Mouse (Mus musculus) C2C12 (cell line): ENCODE measurements around the gene Rpl18a. TPM values are rescaled to one million over a fixed set of nuclear protein-coding genes. Genes with fewer than 3 reads are reported as not detected.

Experiments used
- H3K27me3 ChIP-seq: one replicate; pipeline ENCODE4 v1.6.1; 2011; ENCODE audit not compliant: control insufficient read depth, insufficient read depth, insufficient read length
- H3K36me3 ChIP-seq: one replicate; pipeline ENCODE4 v1.6.1; 2011; ENCODE audit not compliant: control insufficient read depth, insufficient read depth
- H3K4me3 ChIP-seq: one replicate; pipeline ENCODE4 v1.5.1; 2011; ENCODE audit warnings: mild to moderate bottlenecking, control low read depth; ENCODE audit not compliant: poor library complexity, insufficient read depth, severe bottlenecking
- H3K79me2 ChIP-seq: one replicate; pipeline ENCODE4 v1.6.1; 2011; ENCODE audit not compliant: control insufficient read depth, insufficient read depth
- H3K79me3 ChIP-seq: one replicate; pipeline ENCODE4 v1.6.1; 2011; ENCODE audit warnings: low read depth, control low read depth
- H3ac ChIP-seq: one replicate; pipeline ENCODE3; 2011; ENCODE audit warnings: low read depth; ENCODE audit not compliant: control insufficient read depth, insufficient read length
- CEBPB ChIP-seq: IDR thresholded peaks from one replicate; pipeline ENCODE4 v1.6.1; 2011; ENCODE audit warnings: low read depth, mild to moderate bottlenecking, control low read depth, moderate library complexity
- CTCF ChIP-seq: IDR thresholded peaks from one replicate; pipeline ENCODE4 v1.5.1; 2011; ENCODE audit not compliant: control insufficient read depth, insufficient read depth, insufficient read length
- FOSL1 ChIP-seq: IDR thresholded peaks from one replicate; pipeline ENCODE4 v1.8.0; 2011; ENCODE audit warnings: mild to moderate bottlenecking, low read length; ENCODE audit not compliant: poor library complexity, insufficient read depth, severe bottlenecking
- MAX ChIP-seq: IDR thresholded peaks from one replicate; pipeline ENCODE4 v1.6.1; 2011; ENCODE audit warnings: mild to moderate bottlenecking, control low read depth
- MYOD1 ChIP-seq: IDR thresholded peaks from one replicate; pipeline ENCODE4 v1.6.1; 2011; ENCODE audit warnings: low read depth; ENCODE audit not compliant: control insufficient read depth, insufficient read length
- MYOG ChIP-seq: IDR thresholded peaks from one replicate; pipeline ENCODE4 v1.6.1; 2011; ENCODE audit not compliant: control insufficient read depth, insufficient read length; ENCODE audit errors: extremely low read depth
- USF1 ChIP-seq: IDR thresholded peaks from one replicate; pipeline ENCODE4 v1.6.1; 2011; ENCODE audit warnings: low read depth, mild to moderate bottlenecking, control low read depth, moderate library complexity
- polyA plus RNA-seq: library from polyadenylated mRNA; unstranded; fragments of >200 nt; fragmentation: generic; extraction: Trizol; gene quantifications from one replicate; pipeline ENCODE4 v1.2.1, GENCODE M21; 2012; ENCODE audit warnings: missing spikeins

The Rpl18a gene
- polyA plus RNA-seq, 1 experiment, result 4,918 TPM

DNA sequence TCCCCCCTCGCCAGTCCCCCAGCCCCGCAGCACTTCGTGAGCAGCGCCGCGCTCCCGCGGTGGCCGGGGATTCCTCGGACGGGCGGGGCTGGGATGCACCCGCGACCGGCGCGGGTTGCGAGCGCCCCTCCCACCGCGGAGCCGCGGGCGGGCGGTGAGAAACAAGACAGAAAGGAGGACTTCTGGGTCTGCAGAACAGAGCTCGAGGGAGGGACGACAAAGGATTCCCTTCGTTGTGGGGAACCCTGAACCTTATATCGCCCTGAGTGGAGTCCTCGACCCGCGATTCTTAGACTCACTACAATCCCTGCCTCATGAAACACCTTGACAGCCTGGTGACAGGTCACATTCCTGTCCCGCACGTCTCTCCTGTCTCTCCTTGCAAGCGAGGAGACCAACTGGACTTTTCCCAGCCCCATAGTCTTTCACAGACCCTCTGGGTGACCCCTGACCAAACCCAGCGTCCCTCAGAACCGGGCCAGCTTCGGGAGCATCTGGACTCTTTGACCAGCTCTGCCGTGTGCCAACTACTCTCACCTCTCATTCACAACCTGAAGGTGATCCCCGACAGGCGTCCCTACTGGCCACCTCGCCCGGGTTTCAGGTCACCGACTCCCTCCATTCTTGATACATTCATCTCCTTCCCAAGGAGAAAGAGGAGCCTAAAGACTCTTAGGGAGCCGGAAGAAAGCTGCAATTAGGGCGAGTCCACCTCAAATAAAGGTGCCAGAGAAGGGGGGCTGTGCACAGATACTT is 33.1 kb downstream of the Rpl18a start:
- Histone ChIP-seq H3ac (peak overlapping the region; percentile 69), H3K79me2 (no peaks in the 10 kb centered on the region)

DNA sequence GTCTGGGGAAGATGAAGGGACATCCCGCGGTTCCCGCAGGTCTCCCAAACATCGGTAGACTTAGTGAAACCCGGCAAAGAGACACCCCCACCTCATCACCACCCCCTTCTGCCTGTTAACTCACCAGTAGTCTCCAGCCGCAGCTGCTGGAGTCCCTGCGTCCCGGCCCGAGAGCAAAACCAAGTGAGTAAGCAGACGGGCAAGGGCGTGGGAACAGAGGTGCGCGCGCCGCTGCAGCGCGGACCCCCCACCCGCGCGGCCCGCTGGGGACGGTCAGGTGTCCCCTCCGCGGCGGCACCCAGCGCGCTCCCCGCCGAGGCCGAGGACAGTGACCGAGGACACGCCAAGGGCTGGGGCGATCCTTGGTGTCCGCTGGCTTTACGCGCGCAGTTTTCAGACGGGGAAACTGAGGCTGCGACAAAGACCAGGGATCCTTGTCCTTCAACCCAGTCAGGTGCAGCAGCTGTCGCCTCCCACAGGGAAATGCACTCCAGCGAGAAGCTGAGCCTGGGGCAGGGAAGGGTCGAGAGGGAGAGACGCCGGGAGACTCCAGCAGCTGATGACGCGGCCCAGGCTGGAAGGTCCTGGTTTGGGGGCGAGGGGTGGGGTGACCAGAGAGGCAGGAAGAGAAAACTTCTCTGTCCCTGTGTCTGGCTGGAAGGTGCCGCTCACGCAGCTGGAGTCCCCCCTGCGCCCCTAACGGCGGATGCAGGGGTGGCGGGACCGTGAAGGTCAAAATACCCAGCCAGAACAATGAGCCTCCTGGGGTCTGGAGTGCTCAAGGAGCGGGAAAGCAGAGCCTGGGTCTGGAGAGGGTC is 34.2 kb downstream of the Rpl18a start, which contains the start of gene Kcnn1:
Kcnn1 (minus strand) TSS at position 435 of the 818 bp plus-strand sequence.
- TF ChIP-seq FOSL1, result no peak
- no peak for TF ChIP-seq MYOG
- TF ChIP-seq MYOD1, result no peak
- TF ChIP-seq CTCF, result no peak
- TF ChIP-seq CEBPB, result no peak
- no peak for TF ChIP-seq USF1
- no peak for TF ChIP-seq MAX
- Histone ChIP-seq H3K79me3 (no peaks in the 10 kb centered on the region), H3K27me3 (no peaks in the 10 kb centered on the region), H3K36me3 (peaks cover 6% of the 10 kb centered on the region), H3K79me2 (no peaks in the 10 kb centered on the region), H3ac (peak within 1 kb of the TSS; percentile 66), H3K4me3 (peak within 1 kb of the TSS; percentile 26)

More for the DNA sequence above, 33.1 kb downstream of the Rpl18a start:
- TF ChIP-seq CTCF, result no peak
- no peak for TF ChIP-seq USF1
- TF ChIP-seq MYOD1, result no peak
- TF ChIP-seq MAX, result no peak
- no peak for TF ChIP-seq FOSL1
- no peak for TF ChIP-seq CEBPB
- no peak for TF ChIP-seq MYOG
- peak overlapping the region; percentile 26 for H3K4me3 ChIP-seq
- H3K79me3 ChIP-seq, result no peaks in the 10 kb centered on the region
- H3K36me3 ChIP-seq, result peaks cover 6% of the 10 kb centered on the region
- H3K27me3 ChIP-seq, result no peaks in the 10 kb centered on the region

DNA sequence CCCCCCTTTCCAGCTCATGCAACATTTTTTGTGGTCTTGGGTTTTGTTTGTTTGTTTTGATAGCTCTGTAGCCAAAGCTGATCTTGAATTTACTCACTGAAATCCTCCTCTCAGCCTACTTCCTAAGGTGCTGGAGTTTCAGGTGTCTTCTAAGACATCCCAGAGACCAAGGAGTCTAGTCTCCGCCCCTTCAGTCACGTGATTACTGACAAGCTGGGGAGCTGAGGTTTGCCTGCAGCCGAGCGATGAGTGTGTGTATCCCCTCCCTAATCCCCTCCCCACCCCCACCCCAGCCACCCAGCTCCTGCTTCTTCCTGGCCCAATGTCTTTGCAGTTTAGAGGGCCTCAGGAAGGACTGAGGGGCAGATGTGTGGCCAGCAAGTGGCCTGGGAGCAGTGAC is 39.7 kb downstream of the Rpl18a start:
- H3K79me2 ChIP-seq, result no peaks in the 10 kb centered on the region
- no peaks in the 10 kb centered on the region for H3K79me3 ChIP-seq
- TF ChIP-seq FOSL1 (no peak), MYOD1 (no peak), USF1 (peak; percentile 27)
- H3K27me3 ChIP-seq, result no peaks in the 10 kb centered on the region
- H3ac ChIP-seq, result no peak overlapping the region
- no peak overlapping the region for H3K4me3 ChIP-seq
- H3K36me3 ChIP-seq, result no peaks in the 10 kb centered on the region

DNA sequence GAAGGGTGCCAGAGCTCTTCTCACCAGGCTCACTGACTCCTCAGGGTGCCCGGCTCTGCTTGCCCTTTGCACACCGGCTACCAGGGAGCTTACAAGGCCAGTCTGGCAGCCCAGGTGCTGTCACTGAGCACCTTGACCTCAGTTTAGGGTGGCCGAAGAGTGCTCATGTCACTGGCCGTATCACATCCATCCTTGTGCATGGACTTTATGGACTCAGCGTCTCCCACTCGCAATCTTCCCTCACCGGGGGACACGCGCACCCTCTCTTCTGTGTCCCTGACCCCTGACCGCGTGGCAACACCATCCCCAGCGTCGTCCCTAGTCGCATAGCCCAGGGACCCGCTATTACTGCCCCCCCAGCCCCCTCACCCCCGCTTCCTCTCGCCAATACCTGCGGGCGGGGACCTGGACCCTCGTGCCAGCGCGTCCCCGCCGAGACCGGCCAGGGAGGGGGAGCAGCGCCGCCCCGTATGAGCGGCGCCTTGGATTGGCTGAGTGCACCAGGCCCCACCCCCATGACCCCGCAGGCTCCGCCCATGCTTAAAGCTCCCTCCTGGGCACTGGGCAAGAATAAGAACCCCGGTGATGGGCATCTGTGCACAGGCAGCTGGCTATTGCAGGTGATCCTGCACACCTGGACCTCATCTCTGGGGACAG is 40.5 kb downstream of the Rpl18a start:
- H3ac ChIP-seq, result peak overlapping the region; percentile 55
- no peaks in the 10 kb centered on the region for H3K79me3 ChIP-seq
- H3K4me3 ChIP-seq, result no peak overlapping the region

DNA sequence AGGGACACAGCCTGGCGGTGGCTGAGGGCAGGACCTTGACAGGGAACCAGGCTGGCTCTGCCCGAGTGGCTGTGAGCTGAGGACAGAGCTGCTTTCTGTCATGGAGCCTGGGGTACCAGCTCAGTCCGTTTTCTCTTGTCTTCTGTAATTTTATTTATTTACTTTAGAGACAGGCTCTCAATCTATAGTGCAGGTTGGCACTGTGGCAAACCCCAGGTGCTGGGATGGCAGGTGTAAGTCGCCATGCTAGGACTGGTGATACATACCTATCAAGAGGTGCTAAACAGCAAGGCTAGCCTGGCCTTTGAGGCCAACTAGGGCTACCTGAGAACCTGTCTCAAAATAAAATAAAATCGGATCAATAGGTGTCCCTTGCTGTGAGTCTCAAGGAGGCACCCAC is 41.2 kb downstream of the Rpl18a start:
- H3K36me3 ChIP-seq, result no peaks in the 10 kb centered on the region
- no peaks in the 10 kb centered on the region for H3K27me3 ChIP-seq
- no peak for TF ChIP-seq CTCF
- TF ChIP-seq MYOD1, result no peak
- TF ChIP-seq MYOG, result no peak
- no peak for TF ChIP-seq CEBPB
- TF ChIP-seq USF1, result no peak
- TF ChIP-seq MAX, result no peak
- no peak for TF ChIP-seq FOSL1
- H3ac ChIP-seq, result no peak overlapping the region
- no peaks in the 10 kb centered on the region for H3K79me2 ChIP-seq
- no peaks in the 10 kb centered on the region for H3K79me3 ChIP-seq
- H3K4me3 ChIP-seq, result no peak overlapping the region

More for the DNA sequence above, 40.5 kb downstream of the Rpl18a start:
- Histone ChIP-seq H3K79me2 (no peaks in the 10 kb centered on the region), H3K27me3 (no peaks in the 10 kb centered on the region), H3K36me3 (no peaks in the 10 kb centered on the region)
- TF ChIP-seq MAX, result no peak
- TF ChIP-seq FOSL1, result no peak
- no peak for TF ChIP-seq CEBPB
- TF ChIP-seq MYOD1, result no peak
- no peak for TF ChIP-seq MYOG
- TF ChIP-seq USF1, result no peak
- TF ChIP-seq CTCF, result no peak
